Mouse (Mus musculus) midbrain, embryonic 15.5 days (tissue): ENCODE data around the gene Reps1. TPM values are rescaled to one million over a fixed set of nuclear protein-coding genes. Genes with fewer than 3 reads are reported as not detected.
A peak's percentile ranks its signal among the peaks of the same experiment; 100 is the strongest.

Source experiments
- ATAC-seq: fragments of 200-750 bp; cut with Nextera tagmentation; replicated peaks from 2 replicates; pipeline ENCODE4 v1.8.0; 2017; ENCODE audit warnings: moderate TSS enrichment
- H3K27ac ChIP-seq: fragments of 300-500 bp; sonication (generic); 2 replicates; pipeline ENCODE4 v1.5.1; 2015; ENCODE audit warnings: mild to moderate bottlenecking, inconsistent platforms
- H3K27me3 ChIP-seq: fragments of 300-500 bp; sonication (generic); replicated peaks from 2 replicates; pipeline ENCODE4 v1.6.1; 2015; ENCODE audit warnings: inconsistent platforms
- H3K36me3 ChIP-seq: fragments of 300-500 bp; sonication (generic); replicated peaks from 2 replicates; pipeline ENCODE4 v1.6.1; 2015; ENCODE audit warnings: inconsistent platforms
- H3K4me1 ChIP-seq: fragments of 300-500 bp; sonication (generic); 2 replicates; pipeline ENCODE4 v1.6.1; 2015; ENCODE audit warnings: inconsistent platforms
- H3K4me2 ChIP-seq: fragments of 300-500 bp; sonication (generic); 2 replicates; pipeline ENCODE4 v1.6.1; 2015; ENCODE audit warnings: inconsistent platforms, mild to moderate bottlenecking, moderate library complexity
- H3K4me3 ChIP-seq: fragments of 300-500 bp; sonication (generic); 2 replicates; pipeline ENCODE4 v1.5.1; 2015; ENCODE audit warnings: mild to moderate bottlenecking, inconsistent platforms
- H3K9ac ChIP-seq: fragments of 300-500 bp; sonication (generic); 2 replicates; pipeline ENCODE4 v1.6.1; 2015; ENCODE audit warnings: mild to moderate bottlenecking, inconsistent platforms
- H3K9me3 ChIP-seq: fragments of 300-500 bp; sonication (generic); 2 replicates; pipeline ENCODE4 v1.6.1; 2016; ENCODE audit warnings: inconsistent platforms
- WGBS: fragments of 180-500 bp; shearing (Covaris S2); methylation state at CpG from one replicate; pipeline ENCODE4 v1.1.7; 2015; ENCODE audit warnings: mixed read lengths; 5-methylcytosine and 5-hydroxymethylcytosine counted together
- polyA plus RNA-seq: library from polyadenylated mRNA; unstranded; fragments of >200 nt; fragmentation: Nextera tagmentation; extraction: Ambion mirVana; gene quantifications from 2 replicates; pipeline ENCODE4 v1.2.1, GENCODE M21; 2015

The Reps1 gene
- polyA plus RNA-seq, 1 experiment from 2014 or later, result 28.0 TPM

- no peak for ATAC-seq
- Histone ChIP-seq H3K27ac (no peak overlapping the region), H3K9ac (no peak overlapping the region), H3K4me2 (no peak overlapping the region), H3K4me1 (no peaks in the 10 kb centered on the region), H3K4me3 (no peak overlapping the region), H3K9me3 (no peaks in the 10 kb centered on the region), H3K27me3 (no peaks in the 10 kb centered on the region), H3K36me3 (no peaks in the 10 kb centered on the region)
- 79% methylated on average over 5 of the region's 5 CpGs for WGBS
Observed at GRCm38 (mm10) chr10:18036849-18037248, 18.8 kb upstream of the Reps1 start.

- Histone ChIP-seq H3K27ac (no peak overlapping the region), H3K27me3 (no peaks in the 10 kb centered on the region), H3K36me3 (no peaks in the 10 kb centered on the region), H3K9ac (no peak overlapping the region), H3K4me1 (no peaks in the 10 kb centered on the region), H3K4me2 (no peak overlapping the region), H3K9me3 (no peaks in the 10 kb centered on the region), H3K4me3 (no peak overlapping the region)
- ATAC-seq, result no peak
Observed at GRCm38 (mm10) chr10:18046380-18046779, 9.3 kb upstream of the Reps1 start.

- Histone ChIP-seq H3K4me2 (no peak overlapping the region), H3K36me3 (no peaks in the 10 kb centered on the region), H3K27me3 (no peaks in the 10 kb centered on the region), H3K4me3 (no peak overlapping the region), H3K4me1 (no peaks in the 10 kb centered on the region), H3K27ac (no peak overlapping the region), H3K9ac (no peak overlapping the region), H3K9me3 (no peaks in the 10 kb centered on the region)
- WGBS, result 83% methylated on average over 10 of the region's 10 CpGs
- no peak for ATAC-seq
Observed at GRCm38 (mm10) chr10:18047380-18048146, 8.1 kb upstream of the Reps1 start.

- H3K4me3 ChIP-seq, result peak overlapping the region; percentile 100
- no peaks in the 10 kb centered on the region for H3K36me3 ChIP-seq
- no peaks in the 10 kb centered on the region for H3K9me3 ChIP-seq
- peak overlapping the region; percentile 70 for H3K4me2 ChIP-seq
- ATAC-seq, result peak; percentile 98
- H3K9ac ChIP-seq, result peak overlapping the region; percentile 99
- 2% methylated on average over 61 of the region's 61 CpGs for WGBS
- no peaks in the 10 kb centered on the region for H3K27me3 ChIP-seq
- H3K27ac ChIP-seq, result peak overlapping the region; percentile 95
- peaks cover 21% of the 10 kb centered on the region for H3K4me1 ChIP-seq
Observed at GRCm38 (mm10) chr10:18055009-18055695, 509 bp upstream of the Reps1 start.

GRCm38 (mm10) chr10:18056391-18056745, 707 bp downstream of the Reps1 start:
- Histone ChIP-seq H3K36me3 (no peaks in the 10 kb centered on the region), H3K27ac (peak overlapping the region; percentile 95), H3K4me1 (peaks cover 21% of the 10 kb centered on the region), H3K9ac (peak overlapping the region; percentile 99), H3K27me3 (no peaks in the 10 kb centered on the region), H3K4me3 (peak overlapping the region; percentile 100), H3K4me2 (peak overlapping the region; percentile 70), H3K9me3 (no peaks in the 10 kb centered on the region)
- no peak for ATAC-seq
- WGBS, result under 1% methylated on average over 8 of the region's 8 CpGs

GRCm38 (mm10) chr10:18058681-18059338, 3.1 kb downstream of the Reps1 start:
- Histone ChIP-seq H3K27me3 (no peaks in the 10 kb centered on the region), H3K4me1 (peaks cover 21% of the 10 kb centered on the region), H3K27ac (no peak overlapping the region), H3K9me3 (no peaks in the 10 kb centered on the region), H3K9ac (no peak overlapping the region), H3K36me3 (no peaks in the 10 kb centered on the region), H3K4me2 (no peak overlapping the region), H3K4me3 (no peak overlapping the region)
- WGBS, result 92% methylated on average over 9 of the region's 9 CpGs
- no peak for ATAC-seq

- H3K27ac ChIP-seq, result no peak overlapping the region
- H3K4me3 ChIP-seq, result no peak overlapping the region
- no peaks in the 10 kb centered on the region for H3K9me3 ChIP-seq
- no peak for ATAC-seq
- no peak overlapping the region for H3K9ac ChIP-seq
- WGBS, result 87% methylated on average over 13 of the region's 13 CpGs
- H3K27me3 ChIP-seq, result no peaks in the 10 kb centered on the region
- H3K4me2 ChIP-seq, result no peak overlapping the region
- H3K36me3 ChIP-seq, result no peaks in the 10 kb centered on the region
- peaks cover 22% of the 10 kb centered on the region for H3K4me1 ChIP-seq
Observed at GRCm38 (mm10) chr10:18059807-18060206, 4.1 kb downstream of the Reps1 start.

GRCm38 (mm10) chr10:18060778-18061177, 5.1 kb downstream of the Reps1 start:
- WGBS, result 89% methylated on average over 2 of the region's 2 CpGs
- Histone ChIP-seq H3K4me1 (peaks cover 26% of the 10 kb centered on the region), H3K9ac (no peak overlapping the region), H3K4me2 (no peak overlapping the region), H3K27me3 (no peaks in the 10 kb centered on the region), H3K36me3 (no peaks in the 10 kb centered on the region), H3K9me3 (no peaks in the 10 kb centered on the region), H3K4me3 (no peak overlapping the region), H3K27ac (no peak overlapping the region)
- no peak for ATAC-seq

- Histone ChIP-seq H3K4me3 (no peak overlapping the region), H3K4me1 (peaks cover 26% of the 10 kb centered on the region), H3K4me2 (no peak overlapping the region), H3K27ac (no peak overlapping the region), H3K9ac (no peak overlapping the region), H3K9me3 (no peaks in the 10 kb centered on the region), H3K36me3 (no peaks in the 10 kb centered on the region), H3K27me3 (no peaks in the 10 kb centered on the region)
- WGBS, result 94% methylated on average over 4 of the region's 4 CpGs
- ATAC-seq, result no peak
Observed at GRCm38 (mm10) chr10:18061533-18061932, 5.9 kb downstream of the Reps1 start.

- Histone ChIP-seq H3K4me1 (peaks cover 10% of the 10 kb centered on the region), H3K27ac (no peak overlapping the region), H3K36me3 (no peaks in the 10 kb centered on the region), H3K9me3 (no peaks in the 10 kb centered on the region), H3K4me3 (no peak overlapping the region), H3K9ac (no peak overlapping the region), H3K4me2 (no peak overlapping the region), H3K27me3 (no peaks in the 10 kb centered on the region)
- 65% methylated on average over 7 of the region's 7 CpGs for WGBS
- ATAC-seq, result no peak; the same call in 1 of the 2 replicates
Observed at GRCm38 (mm10) chr10:18064606-18065228, 9.1 kb downstream of the Reps1 start.

GRCm38 (mm10) chr10:18066031-18066439, 10.4 kb downstream of the Reps1 start:
- Histone ChIP-seq H3K9ac (no peak overlapping the region), H3K4me2 (no peak overlapping the region), H3K36me3 (no peaks in the 10 kb centered on the region), H3K27ac (no peak overlapping the region), H3K4me3 (no peak overlapping the region), H3K9me3 (no peaks in the 10 kb centered on the region), H3K27me3 (no peaks in the 10 kb centered on the region), H3K4me1 (peaks cover 10% of the 10 kb centered on the region)
- no peak for ATAC-seq
- WGBS, result 61% methylated on average over 10 of the region's 10 CpGs

- Histone ChIP-seq H3K9ac (no peak overlapping the region), H3K27me3 (no peaks in the 10 kb centered on the region), H3K9me3 (no peaks in the 10 kb centered on the region), H3K27ac (0 out of 2 replicates have a peak overlapping the region, but pooled peaks have one; percentile 20), H3K4me3 (no peak overlapping the region), H3K36me3 (no peaks in the 10 kb centered on the region), H3K4me1 (peaks cover 10% of the 10 kb centered on the region), H3K4me2 (no peak overlapping the region)
- 62% methylated on average over 10 of the region's 10 CpGs for WGBS
- ATAC-seq, result peak; percentile 38
Observed at GRCm38 (mm10) chr10:18067761-18068446, 12.2 kb downstream of the Reps1 start.
